Mouse (Mus musculus): ENCODE measurements at regions not wholly inside any gene's neighbourhood (a gene's known extent, or its start where the extent isn't known, plus 50 kb on each side); places are given as distances from the start of the nearest gene placed in this dataset.
"Not testable (repeated sequence)": the region's sequence is repeated elsewhere in the genome, so short reads cannot be mapped to it uniquely, and the experiment has no call there.

- 59% methylated on average over 4 of the region's 4 CpGs for WGBS (ENCODE audit: insufficient replicate concordance)
- H3K4me1 ChIP-seq (ENCODE audit: control insufficient read depth, insufficient read depth, low read length): no peaks in the 10 kb centered on the region
- H3K4me3 ChIP-seq (ENCODE audit: low read depth, low read length): no peak overlapping the region
- no peak overlapping the region for H3K27ac ChIP-seq (ENCODE audit: low read depth, low read length)
- no peak overlapping the region for H3K4me2 ChIP-seq
- ATAC-seq (replicated peaks; ENCODE audit: insufficient number of reproducible peaks, low FRiP score, low TSS enrichment): no peak
- H3K27me3 ChIP-seq (ENCODE audit: control insufficient read depth, insufficient read depth, low read length): no peaks in the 10 kb centered on the region
- H3K9ac ChIP-seq (ENCODE audit: low read depth, low read length): no peak overlapping the region
- no peaks in the 10 kb centered on the region for H3K36me3 ChIP-seq (ENCODE audit: control insufficient read depth, insufficient read depth, low read length)
- no peaks in the 10 kb centered on the region for H3K9me3 ChIP-seq (replicated peaks; ENCODE audit: control insufficient read depth, low read length)
Observed at GRCm38 (mm10) chr13:75384631-75385340, 295.2 kb downstream of the Pcsk1 start.

DNA sequence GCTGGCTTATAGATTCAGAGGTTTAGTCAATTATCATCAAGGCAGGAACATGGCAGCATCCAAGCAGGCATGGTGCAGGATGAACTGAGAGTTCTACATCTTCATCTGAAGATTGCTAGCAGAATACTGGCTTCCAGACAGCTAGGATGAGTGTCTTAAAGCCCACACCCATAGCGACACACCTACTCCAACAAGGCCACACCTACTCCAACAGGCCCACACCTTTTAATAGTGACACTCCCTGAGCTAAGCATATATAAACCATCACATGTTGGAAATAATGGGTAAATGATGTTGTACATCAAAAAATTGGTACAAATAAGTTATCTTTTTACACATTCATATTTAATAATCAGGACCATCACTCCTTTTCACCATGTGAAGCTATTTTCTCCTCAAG is 299.6 kb downstream of the Pcsk1 start:
- no peaks in the 10 kb centered on the region for H3K27me3 ChIP-seq (ENCODE audit: control insufficient read depth, insufficient read depth, low read length)
- H3K36me3 ChIP-seq (ENCODE audit: control insufficient read depth, insufficient read depth, low read length): no peaks in the 10 kb centered on the region
- WGBS (ENCODE audit: insufficient replicate concordance): 78% methylated on average over 1 of the region's 1 CpGs
- no peak overlapping the region for H3K9ac ChIP-seq (ENCODE audit: low read depth, low read length)
- no peaks in the 10 kb centered on the region for H3K4me1 ChIP-seq (ENCODE audit: control insufficient read depth, insufficient read depth, low read length)
- H3K4me3 ChIP-seq (ENCODE audit: low read depth, low read length): no peak overlapping the region
- no peak overlapping the region for H3K27ac ChIP-seq (ENCODE audit: low read depth, low read length)
- no peak overlapping the region for H3K4me2 ChIP-seq
- ATAC-seq (replicated peaks; ENCODE audit: insufficient number of reproducible peaks, low FRiP score, low TSS enrichment): no peak
- no peaks in the 10 kb centered on the region for H3K9me3 ChIP-seq (replicated peaks; ENCODE audit: control insufficient read depth, low read length)

GRCm38 (mm10) chr13:75390177-75390576 is 300.6 kb downstream of the Pcsk1 start:
- Histone ChIP-seq H3K27ac (ENCODE audit: low read depth, low read length) (no peak overlapping the region), H3K4me2 (no peak overlapping the region), H3K36me3 (ENCODE audit: control insufficient read depth, insufficient read depth, low read length) (no peaks in the 10 kb centered on the region), H3K9ac (ENCODE audit: low read depth, low read length) (no peak overlapping the region), H3K9me3 (replicated peaks; ENCODE audit: control insufficient read depth, low read length) (no peaks in the 10 kb centered on the region), H3K27me3 (ENCODE audit: control insufficient read depth, insufficient read depth, low read length) (no peaks in the 10 kb centered on the region), H3K4me3 (ENCODE audit: low read depth, low read length) (no peak overlapping the region), H3K4me1 (ENCODE audit: control insufficient read depth, insufficient read depth, low read length) (no peaks in the 10 kb centered on the region)
- ATAC-seq (replicated peaks; ENCODE audit: insufficient number of reproducible peaks, low FRiP score, low TSS enrichment): no peak
- WGBS (ENCODE audit: insufficient replicate concordance): 98% methylated on average over 1 of the region's 1 CpGs

DNA sequence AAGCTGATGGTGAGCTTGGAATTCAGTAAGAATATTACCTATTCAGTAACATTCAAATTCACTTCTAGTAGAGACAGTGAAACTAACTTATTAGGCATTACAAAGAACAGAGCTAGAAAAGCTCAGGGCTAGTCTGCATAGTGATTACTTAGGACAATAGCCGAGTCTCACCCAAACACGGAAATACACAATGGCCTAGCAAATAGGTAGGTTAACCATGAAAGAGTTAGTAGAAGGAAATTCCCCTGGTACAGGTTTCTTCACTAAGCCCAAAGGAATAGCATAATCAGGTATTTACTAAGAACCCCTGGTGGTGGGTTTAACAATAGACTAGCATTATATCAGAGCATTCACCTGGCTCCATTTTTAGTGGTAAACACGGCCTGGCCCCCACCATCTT is 306.7 kb upstream of the Ell2 start:
- H3K36me3 ChIP-seq (ENCODE audit: control insufficient read depth, insufficient read depth, low read length); ATAC-seq (replicated peaks; ENCODE audit: insufficient number of reproducible peaks, low FRiP score, low TSS enrichment); H3K4me3 ChIP-seq (ENCODE audit: low read depth, low read length); H3K27ac ChIP-seq (ENCODE audit: low read depth, low read length); H3K4me1 ChIP-seq (ENCODE audit: control insufficient read depth, insufficient read depth, low read length); H3K9ac ChIP-seq (ENCODE audit: low read depth, low read length); H3K9me3 ChIP-seq (replicated peaks; ENCODE audit: control insufficient read depth, low read length); H3K27me3 ChIP-seq (ENCODE audit: control insufficient read depth, insufficient read depth, low read length); H3K4me2 ChIP-seq: not testable (repeated sequence)
- WGBS (ENCODE audit: insufficient replicate concordance): 82% methylated on average over 3 of the region's 3 CpGs

DNA sequence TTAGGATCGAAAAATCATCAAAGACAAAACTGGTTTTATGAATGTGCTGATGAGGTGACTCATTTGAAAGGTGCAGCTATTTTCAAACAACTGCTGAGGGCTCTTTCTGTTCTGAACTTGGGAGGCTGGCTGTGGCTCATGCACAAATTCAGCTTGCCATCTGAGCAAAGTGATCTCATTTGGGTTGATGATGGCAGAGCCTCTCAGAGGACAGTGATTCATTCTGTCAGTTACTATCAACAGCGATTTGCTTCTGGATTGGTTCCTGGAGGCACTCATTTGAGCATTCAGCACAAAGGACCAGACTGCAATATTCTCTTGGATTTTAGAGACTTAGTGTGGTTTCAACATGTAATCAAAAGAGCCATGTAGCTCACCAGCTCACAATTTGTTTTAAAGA is 285.8 kb upstream of the Ell2 start:
- Histone ChIP-seq H3K27ac (ENCODE audit: low read depth, low read length) (no peak overlapping the region), H3K9me3 (replicated peaks; ENCODE audit: control insufficient read depth, low read length) (no peaks in the 10 kb centered on the region), H3K4me1 (ENCODE audit: control insufficient read depth, insufficient read depth, low read length) (no peaks in the 10 kb centered on the region), H3K9ac (ENCODE audit: low read depth, low read length) (no peak overlapping the region), H3K4me3 (ENCODE audit: low read depth, low read length) (no peak overlapping the region), H3K4me2 (no peak overlapping the region), H3K27me3 (ENCODE audit: control insufficient read depth, insufficient read depth, low read length) (no peaks in the 10 kb centered on the region), H3K36me3 (ENCODE audit: control insufficient read depth, insufficient read depth, low read length) (no peaks in the 10 kb centered on the region)
- WGBS (ENCODE audit: insufficient replicate concordance): 68% methylated on average over 2 of the region's 2 CpGs
- no peak for ATAC-seq (replicated peaks; ENCODE audit: insufficient number of reproducible peaks, low FRiP score, low TSS enrichment)

- Histone ChIP-seq H3K9ac (ENCODE audit: low read depth, low read length) (no peak overlapping the region), H3K27ac (ENCODE audit: low read depth, low read length) (no peak overlapping the region), H3K4me1 (ENCODE audit: control insufficient read depth, insufficient read depth, low read length) (no peaks in the 10 kb centered on the region), H3K4me3 (ENCODE audit: low read depth, low read length) (no peak overlapping the region), H3K27me3 (ENCODE audit: control insufficient read depth, insufficient read depth, low read length) (no peaks in the 10 kb centered on the region), H3K4me2 (no peak overlapping the region), H3K36me3 (ENCODE audit: control insufficient read depth, insufficient read depth, low read length) (no peaks in the 10 kb centered on the region), H3K9me3 (replicated peaks; ENCODE audit: control insufficient read depth, low read length) (no peaks in the 10 kb centered on the region)
- no peak for ATAC-seq (replicated peaks; ENCODE audit: insufficient number of reproducible peaks, low FRiP score, low TSS enrichment)
- WGBS (ENCODE audit: insufficient replicate concordance): 72% methylated on average over 3 of the region's 3 CpGs
Observed at GRCm38 (mm10) chr13:75426971-75427370, 279.6 kb upstream of the Ell2 start.

DNA sequence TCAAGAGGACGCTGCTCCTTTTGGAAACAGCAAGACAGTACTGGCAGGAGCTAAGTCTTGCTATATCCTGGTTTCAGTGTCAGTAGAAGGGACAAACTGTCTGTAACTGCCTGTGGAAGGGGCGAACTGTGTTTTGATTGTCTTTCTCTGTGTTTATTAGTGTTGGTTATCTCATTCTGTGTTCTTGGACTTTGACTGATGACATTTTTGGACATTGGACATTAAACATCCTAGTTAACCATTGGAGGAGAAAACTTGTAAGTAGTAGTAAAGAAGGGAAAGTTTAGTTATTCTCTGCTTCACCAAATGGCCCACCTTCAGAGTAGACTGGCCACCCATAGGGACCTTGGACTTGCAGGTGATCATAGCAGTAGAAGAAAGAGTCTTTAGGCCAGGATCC is 267.4 kb upstream of the Ell2 start:
- H3K4me2 ChIP-seq: no peak overlapping the region
- no peak overlapping the region for H3K9ac ChIP-seq (ENCODE audit: low read depth, low read length)
- no peak for ATAC-seq (replicated peaks; ENCODE audit: insufficient number of reproducible peaks, low FRiP score, low TSS enrichment)
- H3K4me3 ChIP-seq (ENCODE audit: low read depth, low read length): no peak overlapping the region
- no peaks in the 10 kb centered on the region for H3K4me1 ChIP-seq (ENCODE audit: control insufficient read depth, insufficient read depth, low read length)
- H3K9me3 ChIP-seq (replicated peaks; ENCODE audit: control insufficient read depth, low read length): no peaks in the 10 kb centered on the region
- H3K36me3 ChIP-seq (ENCODE audit: control insufficient read depth, insufficient read depth, low read length): no peaks in the 10 kb centered on the region
- no peak overlapping the region for H3K27ac ChIP-seq (ENCODE audit: low read depth, low read length)
- WGBS (ENCODE audit: insufficient replicate concordance): 62% methylated on average over 2 of the region's 2 CpGs
- no peaks in the 10 kb centered on the region for H3K27me3 ChIP-seq (ENCODE audit: control insufficient read depth, insufficient read depth, low read length)

GRCm38 (mm10) chr13:75440051-75440450 is 266.5 kb upstream of the Ell2 start:
- no peaks in the 10 kb centered on the region for H3K4me1 ChIP-seq (ENCODE audit: control insufficient read depth, insufficient read depth, low read length)
- H3K9me3 ChIP-seq (replicated peaks; ENCODE audit: control insufficient read depth, low read length): no peaks in the 10 kb centered on the region
- no peaks in the 10 kb centered on the region for H3K36me3 ChIP-seq (ENCODE audit: control insufficient read depth, insufficient read depth, low read length)
- H3K9ac ChIP-seq (ENCODE audit: low read depth, low read length): no peak overlapping the region
- H3K4me3 ChIP-seq (ENCODE audit: low read depth, low read length): no peak overlapping the region
- no peaks in the 10 kb centered on the region for H3K27me3 ChIP-seq (ENCODE audit: control insufficient read depth, insufficient read depth, low read length)
- H3K4me2 ChIP-seq: no peak overlapping the region
- WGBS (ENCODE audit: insufficient replicate concordance): 91% methylated on average over 6 of the region's 6 CpGs
- H3K27ac ChIP-seq (ENCODE audit: low read depth, low read length): no peak overlapping the region
- ATAC-seq (replicated peaks; ENCODE audit: insufficient number of reproducible peaks, low FRiP score, low TSS enrichment): no peak

- ATAC-seq (replicated peaks; ENCODE audit: insufficient number of reproducible peaks, low FRiP score, low TSS enrichment): no peak
- H3K4me2 ChIP-seq: no peak overlapping the region
- H3K9me3 ChIP-seq (replicated peaks; ENCODE audit: control insufficient read depth, low read length): no peaks in the 10 kb centered on the region
Observed at GRCm38 (mm10) chr13:75460335-75460878, 246.2 kb upstream of the Ell2 start.

More at GRCm38 (mm10) chr13:75460335-75460878, 246.2 kb upstream of the Ell2 start:
- H3K4me1 ChIP-seq (ENCODE audit: control insufficient read depth, insufficient read depth, low read length): no peaks in the 10 kb centered on the region
- no peak overlapping the region for H3K4me3 ChIP-seq (ENCODE audit: low read depth, low read length)
- H3K36me3 ChIP-seq (ENCODE audit: control insufficient read depth, insufficient read depth, low read length): no peaks in the 10 kb centered on the region
- 44% methylated on average over 1 of the region's 1 CpGs for WGBS (ENCODE audit: insufficient replicate concordance)
- no peak overlapping the region for H3K27ac ChIP-seq (ENCODE audit: low read depth, low read length)
- H3K9ac ChIP-seq (ENCODE audit: low read depth, low read length): no peak overlapping the region
- H3K27me3 ChIP-seq (ENCODE audit: control insufficient read depth, insufficient read depth, low read length): no peaks in the 10 kb centered on the region
